Mouse (Mus musculus): ENCODE measurements at regions not wholly inside any gene's neighbourhood (a gene's known extent, or its start where the extent isn't known, plus 50 kb on each side); places are given as distances from the start of the nearest gene placed in this dataset.

- no peak for TF ChIP-seq POLR2AphosphoS5 (IDR thresholded peaks at IDR 0.05; ENCODE audit: borderline replicate concordance, low read depth, low read length)
- TF ChIP-seq POLR2A (IDR thresholded peaks at IDR 0.05; ENCODE audit: control insufficient read depth in 1 of 2, insufficient read depth in 1 of 2, low read depth in 1 of 2, low read length in 2 of 2, poor library complexity in 1 of 2): no peak
- TF ChIP-seq CTCF (IDR thresholded peaks at IDR 0.05 in 2 of 3, conservative IDR thresholded peaks at IDR 0.05 in 1 of 3; ENCODE audit: control insufficient read depth in 1 of 3, insufficient read depth in 1 of 3, low read depth in 2 of 3, low read length in 3 of 3, poor library complexity in 1 of 3, severe bottlenecking in 1 of 3): no peak
- no peak for TF ChIP-seq RAD21 (IDR thresholded peaks at IDR 0.05; ENCODE audit: low read depth, low read length)
- no peak for TF ChIP-seq TCF12 (IDR thresholded peaks at IDR 0.05; ENCODE audit: low read depth, low read length)
- TF ChIP-seq MAZ (IDR thresholded peaks at IDR 0.05; ENCODE audit: low read depth, low read length): no peak
- no peak for TF ChIP-seq MAX (IDR thresholded peaks at IDR 0.05; ENCODE audit: low read length)
- TF ChIP-seq EP300 (IDR thresholded peaks at IDR 0.05; ENCODE audit: low read depth in 1 of 2, low read length in 2 of 2): no peak
- no peak for TF ChIP-seq ZKSCAN1 (IDR thresholded peaks at IDR 0.05; ENCODE audit: low read depth, low read length)
- TF ChIP-seq USF2 (IDR thresholded peaks at IDR 0.05; ENCODE audit: borderline replicate concordance in 1 of 2, insufficient read depth in 1 of 2, low read depth in 1 of 2, low read length in 2 of 2): no peak
- TF ChIP-seq MYB (IDR thresholded peaks at IDR 0.05; ENCODE audit: low read depth, low read length): no peak
- TF ChIP-seq BHLHE40 (IDR thresholded peaks at IDR 0.05; ENCODE audit: borderline replicate concordance, low read depth, low read length): no peak
Measured at GRCm38 (mm10) chr15:60136671-60137070, 120.3 kb upstream of the 4933412E24Rik start.

GRCm38 (mm10) chr15:60134515-60134914, 118.1 kb upstream of the 4933412E24Rik start:
- DNase-seq (ENCODE audit: low read depth, low spot score): no peak
- Histone ChIP-seq H3K36me3 (ENCODE audit: control insufficient read depth in 1 of 2, insufficient read depth in 2 of 2, low read length in 2 of 2) (no peaks in the 10 kb centered on the region), H3K9me3 (replicated peaks; ENCODE audit: insufficient read depth, low read length) (no peaks in the 10 kb centered on the region), H3K27me3 (ENCODE audit: control insufficient read depth in 1 of 2, insufficient read depth in 2 of 2, low read length in 2 of 2) (no peaks in the 10 kb centered on the region), H3K27ac (ENCODE audit: control insufficient read depth, low read depth, low read length) (no peak overlapping the region), H3K9ac (ENCODE audit: control insufficient read depth, low read depth, low read length, poor library complexity, severe bottlenecking) (no peak overlapping the region), H3K79me2 (ENCODE audit: control insufficient read depth, insufficient read depth, low read length, poor library complexity) (no peaks in the 10 kb centered on the region), H3K4me1 (ENCODE audit: control insufficient read depth in 1 of 2, insufficient read depth in 2 of 2, low read length in 2 of 2) (no peaks in the 10 kb centered on the region), H3K4me3 (ENCODE audit: control insufficient read depth in 1 of 2, insufficient read depth in 1 of 2, low read depth in 2 of 2, low read length in 2 of 2) (no peak overlapping the region)
- no peak for TF ChIP-seq USF2 (IDR thresholded peaks at IDR 0.05; ENCODE audit: borderline replicate concordance in 1 of 2, insufficient read depth in 1 of 2, low read depth in 1 of 2, low read length in 2 of 2)

More at GRCm38 (mm10) chr15:60136671-60137070, 120.3 kb upstream of the 4933412E24Rik start:
- no peak overlapping the region for H3K4me3 ChIP-seq (ENCODE audit: control insufficient read depth in 1 of 2, insufficient read depth in 1 of 2, low read depth in 2 of 2, low read length in 2 of 2)
- no peaks in the 10 kb centered on the region for H3K27me3 ChIP-seq (ENCODE audit: control insufficient read depth in 1 of 2, insufficient read depth in 2 of 2, low read length in 2 of 2)
- H3K27ac ChIP-seq (ENCODE audit: control insufficient read depth, low read depth, low read length): no peak overlapping the region
- H3K79me2 ChIP-seq (ENCODE audit: control insufficient read depth, insufficient read depth, low read length, poor library complexity): no peaks in the 10 kb centered on the region
- DNase-seq (ENCODE audit: low read depth, low spot score): no peak
- no peaks in the 10 kb centered on the region for H3K9me3 ChIP-seq (replicated peaks; ENCODE audit: insufficient read depth, low read length)
- no peaks in the 10 kb centered on the region for H3K36me3 ChIP-seq (ENCODE audit: control insufficient read depth in 1 of 2, insufficient read depth in 2 of 2, low read length in 2 of 2)
- H3K4me1 ChIP-seq (ENCODE audit: control insufficient read depth in 1 of 2, insufficient read depth in 2 of 2, low read length in 2 of 2): no peaks in the 10 kb centered on the region
- no peak overlapping the region for H3K9ac ChIP-seq (ENCODE audit: control insufficient read depth, low read depth, low read length, poor library complexity, severe bottlenecking)

GRCm38 (mm10) chr15:60132701-60133100, 116.3 kb upstream of the 4933412E24Rik start:
- H3K4me3 ChIP-seq (ENCODE audit: control insufficient read depth in 1 of 2, insufficient read depth in 1 of 2, low read depth in 2 of 2, low read length in 2 of 2): no peak overlapping the region

More at GRCm38 (mm10) chr15:60132701-60133100, 116.3 kb upstream of the 4933412E24Rik start:
- Histone ChIP-seq H3K36me3 (ENCODE audit: control insufficient read depth in 1 of 2, insufficient read depth in 2 of 2, low read length in 2 of 2) (no peaks in the 10 kb centered on the region), H3K9me3 (replicated peaks; ENCODE audit: insufficient read depth, low read length) (no peaks in the 10 kb centered on the region), H3K27ac (ENCODE audit: control insufficient read depth, low read depth, low read length) (no peak overlapping the region), H3K9ac (ENCODE audit: control insufficient read depth, low read depth, low read length, poor library complexity, severe bottlenecking) (no peak overlapping the region), H3K79me2 (ENCODE audit: control insufficient read depth, insufficient read depth, low read length, poor library complexity) (no peaks in the 10 kb centered on the region), H3K27me3 (ENCODE audit: control insufficient read depth in 1 of 2, insufficient read depth in 2 of 2, low read length in 2 of 2) (no peaks in the 10 kb centered on the region), H3K4me1 (ENCODE audit: control insufficient read depth in 1 of 2, insufficient read depth in 2 of 2, low read length in 2 of 2) (no peaks in the 10 kb centered on the region)
- DNase-seq (ENCODE audit: low read depth, low spot score): no peak
- TF ChIP-seq HCFC1 (IDR thresholded peaks at IDR 0.05; ENCODE audit: low read depth, low read length) (no peak), MAX (IDR thresholded peaks at IDR 0.05; ENCODE audit: low read length) (no peak), SMC3 (IDR thresholded peaks at IDR 0.05; ENCODE audit: low read depth, low read length) (no peak), MXI1 (IDR thresholded peaks at IDR 0.05; ENCODE audit: low read depth, low read length) (no peak), E2F4 (IDR thresholded peaks at IDR 0.05; ENCODE audit: borderline replicate concordance, low read depth, low read length) (no peak), NELFE (IDR thresholded peaks at IDR 0.05; ENCODE audit: low read depth, low read length) (no peak)

All from MEL (cell line).